Mouse (Mus musculus) testis, adult 2 months (tissue): ENCODE data around the gene Nob1.

ENCODE experiments used
- CTCF ChIP-seq: fragments of 200-500 bp; IDR thresholded peaks from 2 replicates; pipeline ENCODE4 v1.5.1; 2012; ENCODE audit warnings: low read depth, mild to moderate bottlenecking, inconsistent platforms, low read length, moderate library complexity; ENCODE audit not compliant: control insufficient read depth, insufficient read depth, insufficient replicate concordance
- POLR2A ChIP-seq: fragments of 200-500 bp; IDR thresholded peaks from 2 replicates; pipeline ENCODE4 v1.6.1; 2012; ENCODE audit warnings: low read depth, mild to moderate bottlenecking, inconsistent platforms, low read length, moderate library complexity; ENCODE audit not compliant: control insufficient read depth

- no peak for TF ChIP-seq CTCF
- TF ChIP-seq POLR2A: no peak
Measured at GRCm38 (mm10) chr8:107462423-107462822, 37.6 kb upstream of the Nob1 start.
